Mouse (Mus musculus) frontal cortex, adult (tissue): ENCODE data around the gene Dclre1a.
"Not testable (repeated sequence)": the region's sequence is repeated elsewhere in the genome, so short reads cannot be mapped to it uniquely, and the experiment has no call there.

Experiments
- ATAC-seq: cut with Nextera tagmentation; 2 replicates; pipeline ENCODE4 v1.9.2; 2017; ENCODE audit warnings: mild to moderate bottlenecking, moderate library complexity, mixed read lengths; ENCODE audit not compliant: low TSS enrichment

Gene Dclre1a

GRCm38 (mm10) chr19:56549033-56549680 lies 1.1 kb upstream of the Dclre1a start:
- 0 out of 2 replicates have a peak, but pooled peaks have one; percentile 3 for ATAC-seq

- ATAC-seq: peak; percentile 53
Observed at GRCm38 (mm10) chr19:56548230-56549032, 409 bp upstream of the Dclre1a start, which contains the start of gene Nhlrc2. TSS of gene Nhlrc2 (plus strand) at chr19:56548261.

- ATAC-seq: no peak
Observed at GRCm38 (mm10) chr19:56546031-56546430, 2.0 kb downstream of the Dclre1a start.

- no peak for ATAC-seq
Observed at GRCm38 (mm10) chr19:56544681-56545388, 3.2 kb downstream of the Dclre1a start.

GRCm38 (mm10) chr19:56543320-56543719 lies 4.7 kb downstream of the Dclre1a start:
- ATAC-seq: no peak

- no peak for ATAC-seq
Observed at GRCm38 (mm10) chr19:56535765-56536164, 12.3 kb downstream of the Dclre1a start.

- ATAC-seq: no peak
Observed at GRCm38 (mm10) chr19:56535064-56535463, 13.0 kb downstream of the Dclre1a start.

- ATAC-seq: no peak
Observed at GRCm38 (mm10) chr19:56534337-56534736, 13.7 kb downstream of the Dclre1a start.

GRCm38 (mm10) chr19:56533291-56534071 lies 14.5 kb downstream of the Dclre1a start:
- no peak for ATAC-seq

GRCm38 (mm10) chr19:56531251-56531650 lies 16.8 kb downstream of the Dclre1a start:
- no peak for ATAC-seq

GRCm38 (mm10) chr19:56530529-56530928 lies 17.5 kb downstream of the Dclre1a start:
- not testable (repeated sequence) for ATAC-seq

GRCm38 (mm10) chr19:56519408-56519807 lies 28.6 kb downstream of the Dclre1a start:
- not testable (repeated sequence) for ATAC-seq

GRCm38 (mm10) chr19:56513527-56513926 lies 34.5 kb downstream of the Dclre1a start:
- not testable (repeated sequence) for ATAC-seq

- ATAC-seq: peak; percentile 93
Observed at GRCm38 (mm10) chr19:56511207-56511606, 36.8 kb downstream of the Dclre1a start.

GRCm38 (mm10) chr19:56503525-56503924 lies 44.5 kb downstream of the Dclre1a start:
- not testable (repeated sequence) for ATAC-seq

GRCm38 (mm10) chr19:56503069-56503468 lies 45.0 kb downstream of the Dclre1a start:
- peak; percentile 44; the same call in 1 of the 2 replicates for ATAC-seq

GRCm38 (mm10) chr19:56494157-56494556 lies 53.9 kb downstream of the Dclre1a start:
- peak; percentile 68 for ATAC-seq

GRCm38 (mm10) chr19:56489601-56490000 lies 58.4 kb downstream of the Dclre1a start:
- ATAC-seq: no peak

GRCm38 (mm10) chr19:56487339-56487738 lies 60.7 kb downstream of the Dclre1a start:
- no peak for ATAC-seq

- no peak for ATAC-seq
Observed at GRCm38 (mm10) chr19:56486926-56487325, 61.1 kb downstream of the Dclre1a start.
